Mouse (Mus musculus) bone marrow, adult 2 months (tissue): Measurements from ENCODE around the gene Slc38a4. TPM values are rescaled to one million over a fixed set of nuclear protein-coding genes. Genes with fewer than 3 reads are reported as not detected.

Source experiments
- H3K27ac ChIP-seq: fragments of 200-500 bp; 2 replicates; pipeline ENCODE4 v1.5.1; 2012; ENCODE audit warnings: low read depth, mild to moderate bottlenecking, control low read depth, inconsistent platforms, low read length; ENCODE audit not compliant: control insufficient read depth, poor library complexity, insufficient read depth
- H3K4me1 ChIP-seq: fragments of 200-500 bp; 2 replicates; pipeline ENCODE4 v1.6.1; 2011; ENCODE audit warnings: low read length; ENCODE audit not compliant: control insufficient read depth, insufficient read depth
- H3K4me3 ChIP-seq: fragments of 200-500 bp; replicated peaks from 2 replicates; pipeline ENCODE3; 2011; ENCODE audit warnings: mild to moderate bottlenecking, low read depth, low read length, control low read depth; ENCODE audit not compliant: control insufficient read depth
- CTCF ChIP-seq: fragments of 200-500 bp; IDR thresholded peaks from 2 replicates; pipeline ENCODE4 v1.5.1; 2011; ENCODE audit warnings: low read length, control low read depth; ENCODE audit not compliant: control insufficient read depth, insufficient read depth
- POLR2A ChIP-seq: fragments of 200-500 bp; IDR thresholded peaks from 2 replicates; pipeline ENCODE4 v1.6.1; 2011; ENCODE audit warnings: low read depth, mild to moderate bottlenecking, control low read depth, low read length, borderline replicate concordance; ENCODE audit not compliant: control insufficient read depth
- WGBS: fragments of 180-500 bp; shearing (Covaris S2); methylation state at CpG from one replicate; pipeline ENCODE4 v1.1.7; 2018; 5-methylcytosine and 5-hydroxymethylcytosine counted together
- polyA plus RNA-seq: library from polyadenylated mRNA; stranded (reverse); fragments of >200 nt; gene quantifications from 2 replicates; pipeline ENCODE4 v1.2.4, GENCODE M21; 2011; ENCODE audit warnings: low replicate concordance; ENCODE audit not compliant: missing spikeins, insufficient read depth, insufficient read length

The Slc38a4 gene
- 10.4 TPM in 1 of 2 replicates, not detected in the other for polyA plus RNA-seq

GRCm38 (mm10) chr15:97055794-97056193 is at the start of gene Slc38a4:
Gene Slc38a4 (minus strand): TSS chr15:97055956.
- H3K4me1 ChIP-seq, result no peaks in the 10 kb centered on the region
- H3K4me3 ChIP-seq, result no peak within 1 kb of the TSS
- 66% methylated on average over 9 of the region's 9 CpGs for WGBS
- H3K27ac ChIP-seq, result no peak within 1 kb of the TSS
- TF ChIP-seq POLR2A (no peak), CTCF (no peak)

- no peak overlapping the region for H3K27ac ChIP-seq
- no peak overlapping the region for H3K4me3 ChIP-seq
- H3K4me1 ChIP-seq, result no peaks in the 10 kb centered on the region
- TF ChIP-seq POLR2A (no peak), CTCF (no peak)
- 69% methylated on average over 3 of the region's 3 CpGs for WGBS
Observed at GRCm38 (mm10) chr15:97104889-97105391, 49.2 kb upstream of the Slc38a4 start.

- H3K4me3 ChIP-seq, result no peak overlapping the region
- H3K4me1 ChIP-seq, result no peaks in the 10 kb centered on the region
- H3K27ac ChIP-seq, result no peak overlapping the region
- WGBS, result 58% methylated on average over 3 of the region's 3 CpGs
- no peak for TF ChIP-seq POLR2A
- TF ChIP-seq CTCF, result no peak
Observed at GRCm38 (mm10) chr15:97104048-97104447, 48.3 kb upstream of the Slc38a4 start.

- Histone ChIP-seq H3K4me1 (no peaks in the 10 kb centered on the region), H3K4me3 (no peak overlapping the region), H3K27ac (no peak overlapping the region)
- TF ChIP-seq CTCF, result no peak
- no peak for TF ChIP-seq POLR2A
- 59% methylated on average over 10 of the region's 10 CpGs for WGBS
Observed at GRCm38 (mm10) chr15:97102811-97103210, 47.1 kb upstream of the Slc38a4 start.

GRCm38 (mm10) chr15:97102181-97102580 is 46.4 kb upstream of the Slc38a4 start:
- Histone ChIP-seq H3K4me3 (no peak overlapping the region), H3K27ac (no peak overlapping the region), H3K4me1 (no peaks in the 10 kb centered on the region)
- 84% methylated on average over 5 of the region's 5 CpGs for WGBS
- TF ChIP-seq POLR2A, result no peak
- TF ChIP-seq CTCF, result no peak

GRCm38 (mm10) chr15:97099101-97099500 is 43.3 kb upstream of the Slc38a4 start:
- WGBS, result 90% methylated on average over 10 of the region's 10 CpGs
- Histone ChIP-seq H3K4me1 (no peaks in the 10 kb centered on the region; the same call in 1 of the 2 replicates), H3K27ac (no peak overlapping the region), H3K4me3 (no peak overlapping the region)
- TF ChIP-seq CTCF (no peak), POLR2A (no peak)

GRCm38 (mm10) chr15:97097548-97097947 is 41.8 kb upstream of the Slc38a4 start:
- Histone ChIP-seq H3K4me3 (no peak overlapping the region), H3K27ac (no peak overlapping the region), H3K4me1 (no peaks in the 10 kb centered on the region; the same call in 1 of the 2 replicates)
- WGBS, result 73% methylated on average over 4 of the region's 4 CpGs
- TF ChIP-seq POLR2A, result no peak
- TF ChIP-seq CTCF, result no peak

GRCm38 (mm10) chr15:97089526-97089925 is 33.8 kb upstream of the Slc38a4 start:
- WGBS, result 51% methylated on average over 6 of the region's 6 CpGs
- H3K4me1 ChIP-seq, result no peaks in the 10 kb centered on the region; the same call in 1 of the 2 replicates
- no peak overlapping the region for H3K27ac ChIP-seq
- TF ChIP-seq POLR2A, result no peak
- no peak for TF ChIP-seq CTCF
- H3K4me3 ChIP-seq, result no peak overlapping the region

GRCm38 (mm10) chr15:97085833-97086232 is 30.1 kb upstream of the Slc38a4 start:
- TF ChIP-seq CTCF, result no peak
- no peak for TF ChIP-seq POLR2A
- Histone ChIP-seq H3K4me1 (no peaks in the 10 kb centered on the region), H3K4me3 (no peak overlapping the region), H3K27ac (no peak overlapping the region)
- WGBS, result 52% methylated on average over 5 of the region's 5 CpGs
